Mouse (Mus musculus) G1E-ER4 (cell line): ENCODE results near the gene Krt88. TPM values are rescaled to one million over a fixed set of nuclear protein-coding genes. Genes with fewer than 3 reads are reported as not detected.

Experiments used
- GATA1 ChIP-seq: IDR thresholded peaks from one replicate; pipeline ENCODE4 v1.8.0; 2012; ENCODE audit warnings: low read length, inconsistent platforms
- polyA plus RNA-seq: library from polyadenylated mRNA; stranded (reverse); fragments of >175 nt; gene quantifications from 2 replicates; pipeline ENCODE4 v1.2.3, GENCODE M21; 2012

Gene Krt88
- polyA plus RNA-seq = not detected in 2 replicates

- TF ChIP-seq GATA1 = no peak
Measured at GRCm38 (mm10) chr15:101447444-101447843, at the start of gene Krt88. Gene Krt88 (plus strand): TSS chr15:101447744.

GRCm38 (mm10) chr15:101398269-101398668 lies 49.3 kb upstream of the Krt88 start:
- TF ChIP-seq GATA1 = no peak

- no peak for TF ChIP-seq GATA1
Measured at GRCm38 (mm10) chr15:101410775-101411174, 36.8 kb upstream of the Krt88 start, which contains the start of gene Krt7. Gene Krt7 (plus strand): TSS chr15:101411043.

DNA sequence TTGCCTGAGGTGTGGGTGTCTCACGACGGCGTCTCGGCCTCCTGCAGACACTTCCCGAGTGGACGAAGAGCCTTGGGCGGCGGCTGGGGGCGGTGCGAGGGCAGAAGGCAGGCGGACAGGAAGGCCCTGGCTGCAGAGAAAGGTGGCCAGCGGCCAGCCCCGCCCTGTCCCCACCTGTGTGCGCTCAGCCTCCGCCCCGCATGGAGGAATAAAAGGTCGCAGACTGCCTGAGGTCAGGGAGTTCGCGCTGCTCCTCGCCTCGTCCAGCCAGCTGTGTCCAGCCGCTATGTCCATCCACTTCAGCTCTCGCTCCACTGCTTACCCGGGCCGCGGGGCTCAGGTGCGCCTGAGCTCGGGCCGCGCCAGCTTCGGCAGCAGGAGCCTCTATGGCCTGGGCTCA lies 35.4 kb upstream of the Krt88 start:
- TF ChIP-seq GATA1 = no peak

- TF ChIP-seq GATA1 = no peak
Measured at GRCm38 (mm10) chr15:101413916-101414635, 33.5 kb upstream of the Krt88 start.

GRCm38 (mm10) chr15:101414807-101415565 lies 32.6 kb upstream of the Krt88 start:
- TF ChIP-seq GATA1 = no peak

GRCm38 (mm10) chr15:101418950-101419349 lies 28.6 kb upstream of the Krt88 start:
- no peak for TF ChIP-seq GATA1

DNA sequence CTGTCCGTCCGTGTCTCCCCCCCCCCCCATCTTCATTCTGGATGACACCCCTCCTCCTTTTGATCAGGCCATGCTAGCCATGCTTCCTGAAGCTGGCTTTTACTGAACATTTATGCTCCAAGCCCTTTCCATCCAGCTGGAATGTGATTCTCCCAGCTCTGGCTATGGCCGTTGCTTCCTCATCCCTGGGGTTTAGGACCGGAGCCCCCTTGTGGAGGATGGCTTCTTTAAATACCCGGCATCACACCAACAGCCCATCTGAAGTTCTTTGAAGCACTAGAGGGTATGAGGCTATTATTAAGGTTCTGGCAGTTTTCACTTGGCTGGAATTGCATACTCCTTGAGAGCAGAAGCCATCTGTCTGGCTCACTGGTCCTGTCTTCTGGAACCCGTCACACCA lies 26.6 kb upstream of the Krt88 start:
- no peak for TF ChIP-seq GATA1

DNA sequence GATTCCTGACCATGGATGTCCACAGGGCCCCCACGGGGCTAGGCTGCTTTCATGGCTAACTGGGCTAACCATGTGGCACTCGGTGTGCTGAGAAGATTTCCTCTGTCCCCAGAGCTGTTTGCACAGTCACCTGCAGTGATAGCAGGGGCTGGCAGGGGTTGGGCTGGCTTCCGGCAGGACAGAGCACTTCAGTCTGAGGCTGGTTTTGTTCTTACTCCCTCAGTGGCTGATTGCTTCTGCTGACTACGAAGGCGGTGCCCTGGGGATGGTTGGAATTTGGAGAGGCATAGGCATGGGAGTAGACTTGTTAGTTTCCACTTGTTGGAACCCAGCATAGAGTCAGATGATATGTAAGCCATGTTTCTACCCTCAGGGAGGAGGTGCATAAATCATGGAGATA lies 22.6 kb upstream of the Krt88 start:
- no peak for TF ChIP-seq GATA1

GRCm38 (mm10) chr15:101436611-101437010 lies 10.9 kb upstream of the Krt88 start:
- TF ChIP-seq GATA1 = no peak

DNA sequence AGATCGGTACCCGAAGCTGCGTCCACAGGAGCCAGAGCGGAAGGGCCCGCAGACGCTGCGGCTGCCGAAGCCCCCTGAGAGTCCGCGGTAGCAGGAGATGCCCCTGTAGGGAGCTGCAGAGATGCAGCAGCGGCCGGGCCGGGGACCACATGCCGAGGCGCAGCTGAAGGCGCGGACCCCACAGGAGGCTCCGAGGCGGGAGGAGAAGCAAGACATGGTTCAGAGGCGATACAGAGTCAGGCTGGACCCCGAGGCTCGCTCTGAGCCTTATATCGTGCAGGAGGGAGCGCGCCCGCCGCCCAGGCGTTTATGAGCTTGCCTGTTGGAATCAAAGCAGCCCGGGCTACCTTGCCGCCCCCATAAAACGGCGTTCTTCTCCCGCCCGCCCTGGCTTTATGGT lies 9.0 kb upstream of the Krt88 start, which contains the start of gene Krt87:
Krt87 (minus strand) TSS at position 250 of the 400 bp plus-strand sequence.
- TF ChIP-seq GATA1 = no peak

- TF ChIP-seq GATA1 = no peak
Measured at GRCm38 (mm10) chr15:101440837-101441236, 6.7 kb upstream of the Krt88 start.

- no peak for TF ChIP-seq GATA1
Measured at GRCm38 (mm10) chr15:101446572-101446971, 972 bp upstream of the Krt88 start.

DNA sequence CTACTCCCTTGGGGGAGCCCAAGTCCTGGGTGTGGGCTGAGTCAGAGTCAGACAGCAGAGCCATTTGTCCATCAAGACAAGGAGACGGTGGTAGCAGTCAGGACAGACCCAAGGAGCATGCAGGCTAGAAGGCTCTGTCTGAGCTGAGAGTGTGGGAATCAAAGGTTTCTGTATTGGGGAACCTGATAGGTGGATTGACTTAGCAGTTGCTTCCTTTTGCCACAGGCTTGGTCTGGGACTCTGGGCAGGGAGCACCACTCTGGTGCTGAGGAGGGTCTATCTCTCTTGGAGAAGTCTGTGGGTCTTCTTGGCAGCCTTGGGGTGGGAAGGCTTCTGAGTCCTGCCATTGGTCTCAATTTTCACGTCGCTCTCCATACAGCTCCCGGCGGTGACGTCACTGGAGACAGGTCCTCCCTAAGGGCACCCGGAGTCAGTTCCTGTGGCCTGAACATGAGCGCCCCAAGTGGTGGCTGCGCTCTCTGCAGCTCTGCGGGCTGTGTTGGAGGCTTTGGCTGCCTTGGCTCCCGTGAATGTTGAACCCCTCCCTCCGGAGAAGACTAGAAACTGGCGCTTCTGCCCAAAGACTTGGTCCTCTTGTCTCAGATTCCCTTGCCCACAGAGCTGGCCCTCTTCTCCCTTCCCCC lies 5.7 kb downstream of the Krt88 start:
- TF ChIP-seq GATA1 = no peak

- no peak for TF ChIP-seq GATA1
Measured at GRCm38 (mm10) chr15:101454774-101455173, 7.2 kb downstream of the Krt88 start.

DNA sequence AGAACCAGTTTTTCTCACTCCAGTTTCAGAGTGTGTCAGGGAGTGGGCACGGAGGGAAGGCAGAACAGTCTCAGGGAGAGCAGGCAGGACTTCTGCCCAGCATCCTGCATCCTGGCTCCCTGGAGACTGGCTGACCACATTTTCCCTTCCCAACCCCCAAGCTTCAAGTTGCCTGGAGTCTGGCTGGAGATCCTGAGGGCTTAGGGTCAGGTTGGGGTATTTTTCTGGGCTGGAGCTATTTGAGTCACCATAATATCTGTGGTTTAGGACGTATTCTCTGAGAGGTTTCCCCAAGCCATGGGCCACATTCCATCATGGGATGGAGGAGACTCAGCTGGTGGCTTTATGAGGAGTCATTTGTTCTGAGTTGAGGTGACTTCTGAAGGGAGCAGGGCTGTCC lies 7.7 kb downstream of the Krt88 start:
- no peak for TF ChIP-seq GATA1
